ENCODE assay signal across 9 mouse cellular contexts in the genomic region with DNA sequence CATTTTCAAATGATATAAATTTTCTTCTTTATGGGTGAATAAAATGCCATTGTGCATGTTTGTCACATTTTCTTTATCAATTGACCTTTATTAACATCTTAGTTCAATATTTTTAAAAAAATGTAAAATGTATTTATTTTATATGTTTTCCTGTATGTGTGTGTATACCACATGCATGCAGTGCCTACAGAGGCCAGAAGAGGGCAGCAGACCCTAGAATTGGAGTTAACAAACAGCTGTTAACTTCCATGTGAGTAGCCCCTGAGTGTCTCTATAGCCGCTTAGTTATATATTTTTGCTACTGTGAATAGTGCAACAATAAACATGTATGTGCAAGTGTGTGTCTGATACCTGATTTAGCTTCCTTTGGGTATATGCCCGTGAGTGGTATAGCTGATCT. TPM values are rescaled to one million over a fixed set of nuclear protein-coding genes. Genes with fewer than 3 reads are reported as not detected.
A peak's percentile ranks its signal among the peaks of the same experiment; 100 is the strongest.
DNase-seq lines count a peak whose midpoint lies in the region; ATAC-seq and TF ChIP-seq lines count a peak whose summit lies in the region.
"Had no signal": no experiment of that assay in that cellular context is flagged by ENCODE, and none has a peak within 500 bp of the region (broad histone marks: within the 10 kb centered on the region; RNA-seq: fewer than 3 reads in every experiment).

No protein-coding gene starts in this region.

- DNase-seq in adrenal gland, postnatal 14 days: peak; percentile 29
- no peak for DNase-seq in adrenal gland, postnatal 4 days (ENCODE audit: low spot score in 2 of 2)
- peak; percentile 32 to 45 for DNase-seq in layer of hippocampus, postnatal 10 days (ENCODE audit: low spot score in 2 of 2)
- DNase-seq in layer of hippocampus, postnatal 36 days: no peak
- DNase-seq in Patski (ENCODE audit: low read depth, low spot score): no peak
- no peak for DNase-seq in liver, embryonic 14.5 days (ENCODE audit: low read depth in 3 of 3, low spot score in 3 of 3)
- DNase-seq in frontal cortex, postnatal 25 days (ENCODE audit: low spot score in 2 of 2): no peak
- no peak for DNase-seq in ovary, postnatal 36 days (ENCODE audit: low spot score)

- peak; percentile 67 for TF ChIP-seq CTCF in Patski (IDR thresholded peaks at IDR 0.05)
- peak; percentile 51 for TF ChIP-seq CTCF in liver, embryonic 14.5 days (IDR thresholded peaks at IDR 0.05; ENCODE audit: low read depth)

- 75% methylated on average over 2 of the region's 2 CpGs for WGBS in liver, embryonic 14.5 days (ENCODE audit: insufficient replicate concordance)

- no peak for TF ChIP-seq EP300 in liver, embryonic 14.5 days (IDR thresholded peaks at IDR 0.05; ENCODE audit: low read depth)

- peaks cover 7% of the 10 kb centered on the region for H3K27me3 ChIP-seq in Patski
- H3K27me3 ChIP-seq in liver, embryonic 14.5 days (ENCODE audit: control insufficient read depth, insufficient read depth, low read length): no peaks in the 10 kb centered on the region
- H3K27me3 ChIP-seq: neural tube, embryonic 12.5 days had no signal

- no peaks in the 10 kb centered on the region for H3K4me1 ChIP-seq in liver, embryonic 14.5 days (replicated peaks; ENCODE audit: control insufficient read depth in 2 of 2, insufficient read depth in 2 of 2, low read length in 1 of 2)
- H3K4me1 ChIP-seq: neural tube, embryonic 12.5 days had no signal

- no peak overlapping the region for H3K4me3 ChIP-seq in liver, embryonic 14.5 days (ENCODE audit: insufficient read depth in 1 of 2, low read depth in 2 of 2, low read length in 2 of 2)
- H3K4me3 ChIP-seq: neural tube, embryonic 12.5 days had no signal

- no peak for ATAC-seq in Patski
- ATAC-seq in liver, embryonic 14.5 days (ENCODE audit: insufficient read depth): no peak

- H3K9ac ChIP-seq in liver, embryonic 14.5 days (replicated peaks): no peak overlapping the region
- H3K9ac ChIP-seq: neural tube, embryonic 12.5 days had no signal

- no peaks in the 10 kb centered on the region for H3K9me3 ChIP-seq in liver, embryonic 14.5 days (ENCODE audit: control insufficient read depth, low read length)
- H3K9me3 ChIP-seq: neural tube, embryonic 12.5 days had no signal

- POLR2A ChIA-PET in Patski (lab: Charles Lee): no interaction called here

- peaks cover 2% of the 10 kb centered on the region; the same call in 1 of the 2 replicates for H3K36me3 ChIP-seq in liver, embryonic 14.5 days (replicated peaks; ENCODE audit: control insufficient read depth, insufficient read depth, low read depth)

- H3K4me2 ChIP-seq in liver, embryonic 14.5 days (ENCODE audit: low read depth): no peak overlapping the region
- H3K4me2 ChIP-seq: neural tube, embryonic 12.5 days had no signal

- CTCF ChIA-PET in Patski (lab: Charles Lee): interaction anchor here (0.8 to 1.6 kb wide), 7 partner anchors 8 to 25 kb away, joined by 3 to 5 read pairs (median 3); no protein-coding TSS in a partner anchor

- no peak overlapping the region for H3K27ac ChIP-seq in liver, embryonic 14.5 days
- H3K27ac ChIP-seq: neural tube, embryonic 12.5 days had no signal

- in situ Hi-C loops in Patski (cut with MboI; ENCODE audit: low pct_unique_long_range_greater_than_20kb): no loop called here

RNA-seq across cellular contexts. Expression of gene Cenpi, which starts 25.4 kb away (rescaled TPM):
- 7.6 TPM in 2 replicates for total RNA-seq in adrenal gland, postnatal 14 days (2021)
- 10 to 100 TPM in 1 of 2 experiments, 1 to 10 TPM in 1; 9.2 to 10.3 TPM for total RNA-seq in adrenal gland, postnatal 4 days (2021)
- 1 to 10 TPM; 1.4 to 1.9 TPM for total RNA-seq in layer of hippocampus, postnatal 10 days (2021)
- total RNA-seq in layer of hippocampus, postnatal 36 days (2021): 1 to 10 TPM in 1 of 2 experiments, under 1 TPM in 1; 0.45 to 1.1 TPM
- polyA plus RNA-seq in Patski (2021): 19.4 TPM
- polyA plus RNA-seq in liver, embryonic 14.5 days (2012; rRNA removed): 7.9 and 11.1 TPM in 2 replicates
- polyA plus RNA-seq in liver, embryonic 14.5 days (2014; fragmentation: Nextera tagmentation; extraction: Ambion mirVana): 30.5 and 33.8 TPM in 2 replicates

RNA-seq across cellular contexts. Expression of gene Tmem35a, which starts 38.3 kb away (rescaled TPM):
- total RNA-seq in adrenal gland, postnatal 14 days (2021): 170 and 191 TPM in 2 replicates
- 100 to 1,000 TPM; 117 to 155 TPM for total RNA-seq in adrenal gland, postnatal 4 days (2021)
- total RNA-seq in layer of hippocampus, postnatal 10 days (2021): 10 to 100 TPM; 74.9 to 86.7 TPM
- total RNA-seq in layer of hippocampus, postnatal 36 days (2021): 10 to 100 TPM; 54.5 to 54.8 TPM
- polyA plus RNA-seq in Patski (2021): not detected
- 0.28 and 0.34 TPM in 2 replicates for polyA plus RNA-seq in liver, embryonic 14.5 days (2012; rRNA removed)
- polyA plus RNA-seq in liver, embryonic 14.5 days (2014; fragmentation: Nextera tagmentation; extraction: Ambion mirVana): 0.18 and 0.45 TPM in 2 replicates

RNA-seq across cellular contexts. Expression of gene Trmt2b, which starts 56.5 kb away (rescaled TPM):
- total RNA-seq in adrenal gland, postnatal 14 days (2021): 41.4 and 43.2 TPM in 2 replicates
- 10 to 100 TPM; 28.8 to 35.6 TPM for total RNA-seq in adrenal gland, postnatal 4 days (2021)
- 1 to 10 TPM; 5.2 to 5.5 TPM for total RNA-seq in layer of hippocampus, postnatal 10 days (2021)
- 10 to 100 TPM in 1 of 2 experiments, 1 to 10 TPM in 1; 8.9 to 10.5 TPM for total RNA-seq in layer of hippocampus, postnatal 36 days (2021)
- polyA plus RNA-seq in Patski (2021): 19.6 TPM
- polyA plus RNA-seq in liver, embryonic 14.5 days (2012; rRNA removed): 4.1 and 4.9 TPM in 2 replicates
- polyA plus RNA-seq in liver, embryonic 14.5 days (2014; fragmentation: Nextera tagmentation; extraction: Ambion mirVana): 9.5 and 10.0 TPM in 2 replicates

Comparison
In these comparisons a context has a peak if more than half of its experiments do, and no peak if none do; other contexts are left out.
1. DNase-seq: peak in adrenal gland, postnatal 14 days (single experiment) and layer of hippocampus, postnatal 10 days (2 of 2); none in adrenal gland, postnatal 4 days (0 of 2), layer of hippocampus, postnatal 36 days (0 of 2), Patski (single experiment), liver, embryonic 14.5 days (0 of 3), frontal cortex, postnatal 25 days (0 of 2) and ovary, postnatal 36 days (single experiment).